Mouse (Mus musculus): Measurements from ENCODE around the gene Lpgat1.

Lpgat1 gene

DNA sequence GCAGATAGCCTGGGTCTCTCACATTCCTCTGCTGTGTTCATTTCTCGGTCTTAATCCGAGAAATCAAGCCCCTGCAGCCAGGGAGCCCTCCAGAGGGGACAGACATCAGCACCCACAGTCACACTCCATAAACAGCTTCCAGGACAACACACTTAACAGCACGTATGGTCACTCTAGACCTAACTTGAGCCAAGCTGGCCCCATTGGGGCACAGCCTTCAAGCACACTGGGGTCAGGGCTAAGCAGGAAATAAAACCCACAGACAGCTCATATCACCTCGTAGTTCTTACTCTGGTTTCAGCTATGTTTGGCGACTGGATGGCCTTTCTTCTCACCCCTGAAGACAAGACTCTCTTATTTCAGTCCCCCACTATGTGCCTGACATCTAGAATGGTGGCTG is 87.1 kb downstream of the Lpgat1 start:
- in situ Hi-C loops (cut with MboI, MseI), result loop anchor here in 1 of 2 experiments (25.0 kb wide), 1 partner anchor 467 kb away; the partner anchor contains the start of gene Tmem206

GRCm38 (mm10) chr1:191805788-191806187 is 88.2 kb downstream of the Lpgat1 start:
- in situ Hi-C loops (cut with MboI, MseI), result loop anchor here in 1 of 2 experiments (25.0 kb wide), 1 partner anchor 468 kb away; the partner anchor contains the start of gene Tmem206

DNA sequence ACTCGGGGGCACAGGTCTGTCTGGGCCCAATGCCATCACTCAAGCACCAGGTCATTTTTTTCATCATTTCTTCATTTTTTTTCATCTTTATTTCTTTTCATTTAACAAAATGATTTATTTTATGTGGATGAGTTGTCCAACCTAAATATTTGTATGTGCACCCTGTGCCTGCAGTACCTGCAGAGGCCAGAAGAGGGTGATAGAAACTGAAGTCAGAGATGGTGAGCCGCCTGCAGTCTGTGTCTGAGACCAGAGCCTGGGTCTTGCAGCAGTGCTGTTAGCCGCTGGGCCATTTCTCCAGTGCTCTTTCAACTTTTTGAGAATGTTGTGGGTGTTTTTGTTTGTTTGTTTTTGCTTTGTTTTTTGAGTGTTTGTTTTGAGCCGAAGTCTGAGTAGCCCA is 89.1 kb downstream of the Lpgat1 start:
- in situ Hi-C loops (cut with MboI, MseI), result loop anchor here in 1 of 2 experiments (25.0 kb wide), 1 partner anchor 469 kb away; the partner anchor contains the start of gene Tmem206

DNA sequence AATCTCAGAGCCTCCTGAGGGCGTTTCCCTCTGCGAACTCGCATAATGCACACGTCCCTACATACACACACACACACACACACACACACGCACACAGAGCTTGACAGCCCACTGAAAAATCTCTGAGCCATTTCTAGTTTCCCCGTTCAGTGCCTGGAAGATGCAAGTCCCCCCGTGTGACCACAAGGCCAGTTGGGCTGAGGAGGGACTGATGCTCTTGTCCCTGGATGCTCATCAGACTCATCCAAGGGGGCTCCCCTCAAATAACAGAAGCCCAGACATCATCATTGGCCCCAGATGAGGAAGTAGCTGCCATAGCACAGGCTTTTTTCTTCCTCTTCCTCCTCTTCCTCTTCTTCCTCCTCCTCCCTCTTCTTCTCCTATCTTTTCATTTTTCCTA is 90.3 kb downstream of the Lpgat1 start:
- in situ Hi-C loops (cut with MboI, MseI), result loop anchor here in 1 of 2 experiments (25.0 kb wide), 1 partner anchor 471 kb away; the partner anchor contains the start of gene Tmem206

GRCm38 (mm10) chr1:191808688-191809223 is 91.1 kb downstream of the Lpgat1 start:
- in situ Hi-C loops (cut with MboI, MseI), result loop anchor here in 1 of 2 experiments (25.0 kb wide), 1 partner anchor 471 kb away; the partner anchor contains the start of gene Tmem206

DNA sequence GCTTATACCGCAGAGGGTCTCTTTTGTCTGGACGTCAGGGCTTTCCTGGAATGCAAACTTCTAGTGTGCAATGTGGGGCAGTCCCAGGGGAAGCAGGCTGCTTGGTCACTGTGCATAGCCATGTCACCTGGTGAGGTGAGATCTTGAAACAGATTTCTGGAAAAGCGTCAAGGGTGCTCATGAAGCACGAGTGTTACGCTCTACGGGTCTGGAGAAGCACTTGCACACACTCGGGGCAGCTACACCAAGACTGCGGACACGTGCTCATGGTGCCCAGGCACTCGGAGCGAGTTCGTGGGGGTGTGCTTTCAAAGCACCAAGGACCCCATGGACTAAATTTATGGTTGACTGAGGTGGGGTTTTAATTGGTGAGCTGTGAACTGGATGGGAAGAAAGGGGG is 94.1 kb downstream of the Lpgat1 start:
- in situ Hi-C loops (cut with MboI, MseI), result loop anchor here (10.0 to 25.0 kb wide), 2 partner anchors 207 to 474 kb away; partner anchors contain the start of gene Tmem206 (in 1 of the 2)

- in situ Hi-C loops (cut with MboI, MseI), result loop anchor here (10.0 to 25.0 kb wide), 2 partner anchors 208 to 476 kb away; partner anchors contain the start of gene Tmem206 (in 1 of the 2)
These were observed 95.5 kb downstream of the Lpgat1 start for GRCm38 (mm10) chr1:191812949-191813691.

DNA sequence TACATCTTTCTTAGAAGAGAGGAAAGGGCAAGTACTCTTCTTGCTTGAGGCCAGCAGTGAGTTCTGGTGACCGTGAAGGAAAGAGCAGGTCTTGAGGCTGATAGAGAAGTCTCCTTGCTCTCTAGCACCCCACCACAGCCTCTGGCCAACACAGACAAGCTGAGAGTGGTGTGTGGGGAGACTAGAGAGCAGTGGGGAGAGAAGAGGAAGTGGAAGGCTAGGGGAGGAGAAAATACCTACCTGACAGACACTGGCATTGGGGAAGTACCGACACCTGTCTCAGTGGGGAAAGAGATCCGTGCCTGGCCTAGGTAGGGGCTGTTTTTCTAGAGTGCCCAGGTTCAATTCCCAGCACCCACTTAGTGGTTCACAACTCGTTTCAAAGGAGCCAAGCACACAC is 96.6 kb downstream of the Lpgat1 start:
- in situ Hi-C loops (cut with MboI, MseI), result loop anchor here (10.0 to 25.0 kb wide), 2 partner anchors 209 to 477 kb away; partner anchors contain the start of gene Tmem206 (in 1 of the 2)

DNA sequence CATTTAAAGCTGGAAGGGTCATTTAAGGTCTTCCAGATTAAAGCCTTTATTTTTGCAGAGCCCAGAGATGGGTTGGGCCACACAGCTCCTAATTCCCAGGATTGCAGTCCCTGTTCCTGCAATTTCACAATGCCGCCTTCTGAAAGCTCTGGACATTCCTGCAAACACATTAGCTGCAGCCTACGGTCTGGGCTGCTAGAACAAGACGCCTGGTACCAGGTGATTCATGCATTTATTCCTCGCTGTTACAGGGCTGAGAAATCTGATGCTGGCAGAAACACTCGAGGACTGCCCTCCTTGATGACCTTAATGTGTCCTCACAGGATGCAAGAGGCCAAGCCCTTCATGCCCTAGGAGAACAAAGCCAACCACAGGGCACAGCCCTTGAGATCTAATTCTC is 97.3 kb downstream of the Lpgat1 start:
- in situ Hi-C loops (cut with MboI, MseI), result loop anchor here (10.0 to 25.0 kb wide), 2 partner anchors 210 to 478 kb away; partner anchors contain the start of gene Tmem206 (in 1 of the 2)

DNA sequence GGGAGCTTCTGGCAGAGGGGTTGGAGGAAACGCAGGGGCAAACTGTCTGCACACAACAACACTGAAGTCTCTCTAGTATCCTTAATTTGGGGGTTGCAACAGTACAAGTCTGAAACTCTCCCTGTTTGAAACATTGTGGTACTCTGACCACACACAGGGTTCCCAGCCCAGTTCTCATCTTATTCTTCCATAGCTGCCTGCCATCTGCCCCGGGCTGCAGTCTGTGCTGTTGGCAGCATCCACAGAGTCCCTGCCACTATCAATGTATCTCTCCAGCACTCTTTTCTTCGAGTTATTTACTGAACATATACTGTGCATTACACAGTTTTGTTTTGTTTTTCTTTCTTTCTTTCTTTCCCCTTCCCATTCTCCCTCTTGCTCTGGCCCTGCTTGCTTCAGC is 99.0 kb downstream of the Lpgat1 start:
- in situ Hi-C loops (cut with MboI, MseI), result loop anchor here (10.0 to 25.0 kb wide), 2 partner anchors 212 to 479 kb away; partner anchors contain the start of gene Tmem206 (in 1 of the 2)

GRCm38 (mm10) chr1:191817418-191818144 is 99.9 kb downstream of the Lpgat1 start:
- in situ Hi-C loops (cut with MboI, MseI), result loop anchor here (10.0 to 25.0 kb wide), 2 partner anchors 213 to 480 kb away; partner anchors contain the start of gene Tmem206 (in 1 of the 2)

DNA sequence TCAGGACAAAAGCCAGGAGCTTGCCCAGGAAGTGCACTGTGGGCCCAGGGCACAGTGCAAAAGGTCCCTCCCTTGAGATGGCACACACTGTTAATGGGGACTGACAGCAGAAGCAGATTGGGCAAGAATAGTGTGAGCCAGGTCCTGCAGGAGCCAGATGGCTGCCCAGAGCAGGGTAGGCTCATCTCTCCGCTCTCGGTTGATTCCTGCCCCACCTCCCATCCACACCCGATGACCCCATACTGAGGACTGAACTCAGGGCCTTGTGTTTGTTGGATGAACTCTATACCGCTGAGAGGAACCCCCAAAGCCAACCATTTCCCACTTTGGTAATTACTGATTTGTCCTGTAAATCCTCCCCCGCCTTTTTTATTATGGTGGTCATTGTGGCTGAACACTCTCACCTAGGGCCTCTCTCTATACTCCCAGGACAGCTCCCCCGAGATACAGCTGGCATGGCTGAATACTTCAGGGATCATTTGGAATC is 100.6 kb downstream of the Lpgat1 start:
- in situ Hi-C loops (cut with MboI, MseI), result loop anchor here (10.0 to 25.0 kb wide), 2 partner anchors 213 to 481 kb away; partner anchors contain the start of gene Tmem206 (in 1 of the 2)

DNA sequence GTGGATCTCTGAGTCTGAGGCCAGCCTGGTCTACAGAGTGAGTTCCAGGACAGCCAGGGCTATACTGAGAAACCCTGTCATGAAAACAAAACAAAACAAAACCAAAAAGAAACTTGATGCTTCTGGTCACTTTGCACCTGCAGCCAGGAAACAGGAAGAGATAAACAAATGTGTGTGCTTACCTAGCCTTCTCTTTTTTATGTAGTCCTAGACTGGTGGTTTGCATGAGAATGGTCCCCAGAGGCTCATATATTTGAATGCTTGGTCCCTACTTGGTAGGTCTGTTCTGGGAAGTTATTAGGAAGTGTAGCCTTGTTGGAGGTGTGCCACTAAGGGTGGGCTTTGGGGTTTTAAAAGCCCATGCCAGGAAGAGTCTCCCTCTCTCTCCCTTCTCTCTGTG is 101.4 kb downstream of the Lpgat1 start:
- in situ Hi-C loops (cut with MboI, MseI), result loop anchor here (10.0 to 25.0 kb wide), 2 partner anchors 214 to 482 kb away; partner anchors contain the start of gene Tmem206 (in 1 of the 2)

DNA sequence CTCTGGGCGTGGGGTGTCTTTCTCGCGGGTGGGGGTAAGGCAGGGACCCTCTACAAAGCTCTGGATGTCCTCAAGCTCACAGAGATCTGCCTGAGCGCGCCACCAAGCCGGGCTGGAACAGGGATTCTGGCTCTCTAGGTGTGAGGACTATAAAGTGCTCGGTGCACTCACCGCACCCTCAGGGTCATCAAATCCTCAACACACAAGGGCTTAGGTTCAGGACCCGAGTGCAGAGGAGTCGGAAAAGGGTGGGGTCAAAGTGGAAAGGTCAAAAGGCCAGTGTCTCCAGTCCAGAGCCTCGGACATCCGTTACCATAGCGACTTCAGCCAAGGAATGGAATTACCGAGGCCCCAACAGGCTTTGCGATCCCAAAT is 103.3 kb downstream of the Lpgat1 start:
- in situ Hi-C loops (cut with MboI, MseI), result loop anchor here (10.0 to 25.0 kb wide), 2 partner anchors 484 to 496 kb away; partner anchors contain the start of gene Tmem206 (in 2 of the 2)

GRCm38 (mm10) chr1:191821326-191822091 is 103.9 kb downstream of the Lpgat1 start, which contains the start of gene Nek2:
Nek2 (plus strand) TSS chr1:191821444.
- in situ Hi-C loops (cut with MboI, MseI), result loop anchor here (10.0 to 25.0 kb wide), 2 partner anchors 484 to 497 kb away; partner anchors contain the start of gene Tmem206 (in 2 of the 2)

- in situ Hi-C loops (cut with MboI, MseI), result loop anchor here (5.0 to 10.0 kb wide), 4 partner anchors 237 to 504 kb away; partner anchors contain the start of genes Tmem206 (in 1 of the 2) and Traf5 (in 1 of the 2)
These were observed 111.5 kb downstream of the Lpgat1 start for GRCm38 (mm10) chr1:191829124-191829523.

DNA sequence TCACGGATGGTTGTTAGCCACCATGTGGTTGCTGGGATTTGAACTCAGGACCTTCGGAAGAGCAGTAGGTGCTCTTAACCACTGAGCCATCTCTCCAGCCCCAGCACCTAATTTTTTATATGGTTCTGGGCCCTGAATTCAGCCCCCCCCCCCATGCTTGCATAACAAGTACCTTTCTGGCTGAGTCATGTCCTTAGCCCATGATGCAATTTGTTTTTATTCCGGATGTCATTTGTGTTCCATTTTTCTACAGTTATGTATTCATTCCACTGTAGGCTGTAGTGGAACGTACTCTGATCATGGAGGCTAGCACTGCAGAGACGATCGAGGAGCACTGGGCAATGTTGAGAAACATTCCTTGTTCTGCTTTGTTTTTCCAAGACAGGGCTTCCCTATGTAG is 115.8 kb downstream of the Lpgat1 start:
- in situ Hi-C loops (cut with MboI, MseI), result loop anchor here in 1 of 2 experiments (5.0 kb wide), 1 partner anchor 59 kb away; no protein-coding TSS in a partner anchor
